Mouse (Mus musculus): ENCODE measurements around the gene Trio.

The Trio gene

DNA sequence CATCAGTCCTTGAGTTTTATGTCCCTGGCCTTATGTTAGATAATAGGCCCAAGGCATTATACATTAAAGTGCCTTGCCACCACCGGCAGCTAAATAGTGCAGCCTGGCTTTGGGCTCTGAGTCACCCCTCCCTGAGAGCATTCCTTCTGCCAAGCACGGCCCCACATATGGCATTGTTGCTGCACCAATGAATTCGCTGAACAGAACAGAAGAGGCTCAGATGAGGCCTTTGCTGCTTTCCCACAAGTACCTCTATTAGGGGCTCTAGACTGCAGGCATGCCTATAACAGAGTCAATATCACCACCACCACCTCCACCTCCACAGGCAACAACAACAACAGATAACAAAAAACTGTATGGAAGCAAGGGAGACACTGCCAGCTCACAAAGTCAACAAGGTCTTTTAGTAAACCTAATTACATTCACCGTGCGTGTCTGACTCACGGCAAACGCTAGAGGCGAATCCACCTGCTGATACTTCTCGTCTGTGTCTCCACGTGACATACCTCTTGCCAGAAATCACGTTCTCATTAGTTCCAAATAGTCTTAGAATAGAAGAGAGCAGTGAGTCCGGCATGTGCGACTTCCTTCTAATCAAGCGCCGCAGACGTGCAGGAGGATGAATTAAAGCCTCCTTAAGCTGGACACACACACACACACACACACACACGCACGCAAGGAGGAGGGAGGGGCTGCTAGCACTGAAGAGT is 82.0 kb downstream of the Trio start:
- peak in 1 of 2 experiments; percentile 40 for DNase-seq

DNA sequence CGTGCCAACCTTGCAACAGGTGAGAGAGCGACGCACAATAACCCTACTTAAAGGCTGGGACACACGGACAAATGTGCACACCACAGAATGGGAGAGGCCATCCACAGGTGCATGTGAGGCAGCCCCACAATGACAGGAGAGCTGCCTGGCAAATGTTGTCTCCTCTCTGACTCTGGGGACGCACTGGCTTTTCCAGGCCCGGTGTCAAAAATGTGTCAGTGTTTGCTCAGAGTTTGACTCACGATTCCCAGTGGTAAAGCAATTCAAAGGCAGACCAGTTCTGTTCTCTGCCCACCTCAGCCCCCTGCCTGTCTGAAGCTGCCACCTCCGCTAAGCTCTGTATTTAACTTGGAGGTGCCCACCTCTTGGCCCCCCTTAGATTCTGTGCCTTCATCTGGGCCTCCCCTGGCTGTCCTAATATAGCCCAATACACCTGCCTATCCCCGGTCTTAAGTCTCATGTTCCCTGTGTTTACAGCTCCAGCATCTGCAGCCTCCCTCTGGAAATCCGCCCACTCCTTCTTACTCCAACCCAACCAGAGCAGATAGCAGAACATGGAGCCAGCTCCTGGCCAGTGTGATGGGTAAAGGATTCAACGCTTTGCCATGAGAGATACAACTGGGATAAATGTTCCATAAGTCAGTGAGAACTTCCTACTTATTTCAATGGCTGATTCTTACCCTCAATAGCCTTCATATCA is 83.3 kb downstream of the Trio start:
- no peak for DNase-seq

DNA sequence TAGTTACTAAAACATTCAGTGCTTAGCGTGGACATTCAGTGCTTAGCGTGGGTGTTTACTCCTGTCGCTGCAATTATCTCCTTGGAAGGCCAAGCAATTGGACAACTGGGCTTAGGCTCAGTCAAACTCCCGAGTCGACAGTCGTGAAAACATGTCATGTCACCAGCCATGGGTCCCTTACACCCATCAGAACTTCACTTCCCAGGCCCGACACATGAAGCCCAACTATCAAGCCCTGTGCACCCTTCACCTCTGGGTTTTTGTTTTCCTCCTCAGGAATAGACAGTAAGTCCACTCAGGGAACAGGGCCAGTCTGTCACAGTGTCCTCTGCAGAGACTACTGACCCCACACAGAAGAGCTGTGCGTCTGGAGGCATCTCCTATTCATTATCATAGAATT is 84.2 kb downstream of the Trio start:
- DNase-seq = no peak

DNA sequence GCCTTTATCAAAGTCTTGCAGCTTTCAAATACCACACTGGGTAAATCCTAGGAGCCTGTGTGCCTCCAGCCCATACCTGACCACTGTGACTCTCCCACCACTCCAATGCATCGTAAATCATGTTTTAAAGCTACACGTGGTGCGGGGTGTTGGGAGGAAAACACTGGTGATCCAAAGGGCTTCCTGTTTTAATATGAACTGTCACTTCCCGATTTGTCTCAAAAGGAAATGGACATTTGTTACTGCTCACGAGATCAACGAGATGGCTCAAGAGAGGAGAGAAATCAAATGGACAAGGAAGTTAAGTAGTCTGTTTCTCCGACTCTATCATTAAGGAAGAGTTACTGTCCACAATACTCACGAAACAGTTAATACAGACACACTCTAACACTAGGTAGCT is 84.6 kb downstream of the Trio start:
- no peak for DNase-seq

- DNase-seq = no peak
Measured at GRCm38 (mm10) chr15:27940032-27940431, 85.6 kb downstream of the Trio start.

DNA sequence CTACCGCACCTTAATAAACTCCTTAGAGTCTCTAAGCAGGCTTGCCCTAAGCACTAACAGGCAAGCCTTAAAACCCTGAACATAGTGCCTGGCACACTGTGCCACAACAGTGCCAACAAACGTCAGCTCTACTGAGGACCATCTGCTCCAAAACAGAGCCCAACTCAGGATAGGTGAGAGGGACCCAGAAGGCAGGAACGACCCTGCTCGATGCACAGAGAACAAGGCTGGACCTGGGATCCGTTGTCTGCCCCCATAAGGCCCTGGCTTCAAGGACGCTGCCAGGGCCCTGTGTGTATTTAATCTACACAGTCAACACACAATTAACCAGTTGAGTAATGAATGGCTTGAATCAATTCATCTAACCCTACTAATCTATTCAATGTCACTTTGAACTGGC is 86.8 kb downstream of the Trio start:
- DNase-seq = no peak

DNA sequence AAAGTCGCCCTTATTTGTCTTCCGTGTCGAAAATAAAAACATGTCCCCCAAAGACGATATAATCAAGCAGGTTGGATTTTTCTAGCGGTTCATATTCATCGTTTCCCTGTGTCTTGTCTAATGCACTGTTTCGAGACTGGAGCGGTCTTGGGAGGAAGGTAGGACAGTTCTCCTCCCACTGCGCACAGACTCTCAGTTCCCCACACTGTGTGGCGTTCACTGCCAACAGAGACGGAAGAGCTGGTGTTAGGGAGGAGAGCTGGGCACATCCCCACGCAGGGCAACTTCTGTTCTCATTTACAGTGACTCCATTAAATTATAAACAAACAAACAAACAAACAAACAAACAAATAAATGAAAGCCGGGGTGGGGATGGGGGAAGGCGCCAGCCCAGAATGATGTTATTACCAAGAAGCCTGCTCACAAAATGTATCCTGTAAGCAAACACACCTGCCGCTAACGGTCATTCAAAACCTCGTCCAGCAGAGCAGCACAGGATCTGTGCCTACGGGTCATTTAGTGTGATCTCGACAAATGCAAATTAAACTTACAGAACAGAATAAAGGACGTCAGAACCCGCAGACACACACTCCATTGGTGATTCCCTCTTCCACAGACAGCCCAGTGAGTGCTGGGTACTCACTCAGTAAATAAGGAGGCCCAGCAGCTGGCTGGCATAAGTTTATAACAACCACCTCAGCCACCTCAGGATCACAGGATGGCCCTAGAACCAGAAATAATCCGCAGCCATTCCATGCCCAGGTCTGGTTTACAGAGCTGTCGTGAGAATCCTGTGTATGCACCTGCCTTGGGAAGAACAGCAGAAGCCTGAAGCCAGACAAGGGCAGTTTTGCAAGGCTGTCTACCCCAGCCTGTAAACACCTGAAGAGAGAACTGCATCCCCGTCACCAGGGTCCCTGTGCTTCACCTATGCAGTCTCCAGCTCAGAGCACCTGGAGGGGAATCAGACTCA is 87.5 kb downstream of the Trio start:
- no peak for DNase-seq

DNA sequence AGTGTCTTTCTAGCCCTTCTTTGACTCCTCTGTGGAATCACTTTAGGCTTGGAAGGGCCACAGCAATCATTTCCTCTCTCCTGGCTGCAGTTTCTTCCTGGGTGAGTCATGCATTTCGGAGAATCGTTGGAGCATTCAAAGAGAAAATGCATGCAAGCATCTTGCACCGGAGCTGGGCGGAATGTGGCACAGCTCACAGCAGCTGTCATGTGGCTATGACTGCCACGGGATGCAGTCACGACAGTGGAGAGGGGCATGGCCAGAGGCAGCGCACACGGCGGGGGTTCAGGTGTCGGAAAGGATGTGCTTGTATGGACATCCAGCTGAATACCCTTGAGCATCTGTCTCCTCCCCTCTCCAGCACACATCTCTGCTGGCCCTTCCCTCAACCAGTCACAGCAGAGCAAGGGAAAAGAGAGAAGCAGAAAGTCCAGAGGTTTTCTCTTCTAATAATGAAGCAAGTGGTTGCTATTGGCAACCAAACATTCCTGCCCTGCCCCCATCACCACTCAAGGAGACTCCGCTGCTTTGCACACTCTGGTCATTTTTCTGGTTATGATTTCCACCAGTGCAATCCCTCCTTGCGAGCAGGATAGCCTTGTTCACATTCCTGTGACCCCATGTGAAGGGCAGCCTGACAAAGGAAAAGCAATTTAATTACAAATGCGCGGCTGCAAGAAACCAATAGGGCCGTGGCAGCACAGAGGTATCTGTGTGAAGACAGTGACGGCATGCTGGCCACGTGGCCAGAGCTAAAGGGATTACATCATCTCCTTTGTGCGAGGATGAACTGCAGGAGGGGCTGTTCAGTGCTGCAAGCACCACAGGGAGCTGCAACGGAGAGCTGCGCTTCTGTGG is 88.4 kb downstream of the Trio start:
- peak; percentile 49 to 60 for DNase-seq

DNA sequence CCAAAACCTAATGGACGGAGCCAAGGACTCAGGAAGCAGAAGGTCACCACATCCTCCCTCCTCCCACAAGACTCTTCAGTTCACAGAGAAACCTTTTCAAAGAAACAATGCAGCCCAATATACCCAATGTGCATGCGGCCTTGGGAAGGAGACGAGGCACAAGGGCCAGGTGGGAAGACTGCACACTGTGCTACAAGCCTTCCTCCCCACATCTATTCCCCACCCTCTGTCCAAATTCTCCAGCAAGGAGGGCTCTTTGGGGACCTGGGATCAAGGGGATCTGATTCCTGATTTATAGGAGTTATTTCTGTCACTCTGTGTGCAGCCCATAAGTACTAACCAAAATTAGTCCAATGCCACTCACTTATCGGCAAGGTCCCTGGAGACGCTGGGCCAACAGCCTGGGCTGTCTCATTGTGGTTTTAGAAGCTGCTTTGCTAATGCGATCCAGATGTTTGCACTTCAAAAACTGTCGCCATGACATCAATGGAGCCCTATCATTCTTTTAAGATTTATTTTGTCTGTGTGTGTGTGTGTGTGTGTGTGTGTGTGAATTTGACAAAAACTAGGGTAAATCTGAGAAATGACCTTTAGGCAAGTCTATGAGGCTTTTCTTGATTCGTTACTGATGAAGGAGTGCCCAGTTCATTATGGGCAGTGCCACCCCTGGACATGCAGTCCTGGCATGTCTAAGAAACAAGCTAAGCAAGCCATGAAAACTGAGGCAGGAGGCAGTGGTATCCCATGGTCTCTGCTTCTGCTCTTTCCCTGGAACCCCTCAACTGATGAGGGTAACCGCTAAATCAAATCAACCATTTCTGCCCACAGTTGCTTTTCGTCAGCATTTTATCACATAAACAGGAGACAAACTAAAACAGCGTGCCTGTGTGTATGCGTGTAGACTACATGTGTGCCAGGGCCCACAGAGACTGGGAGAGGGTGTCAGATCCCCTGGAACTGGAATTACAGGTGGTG is 89.6 kb downstream of the Trio start:
- no peak for DNase-seq

GRCm38 (mm10) chr15:27933270-27933669 is 92.4 kb downstream of the Trio start:
- no peak for DNase-seq

GRCm38 (mm10) chr15:27931891-27932290 is 93.8 kb downstream of the Trio start:
- no peak for DNase-seq

DNA sequence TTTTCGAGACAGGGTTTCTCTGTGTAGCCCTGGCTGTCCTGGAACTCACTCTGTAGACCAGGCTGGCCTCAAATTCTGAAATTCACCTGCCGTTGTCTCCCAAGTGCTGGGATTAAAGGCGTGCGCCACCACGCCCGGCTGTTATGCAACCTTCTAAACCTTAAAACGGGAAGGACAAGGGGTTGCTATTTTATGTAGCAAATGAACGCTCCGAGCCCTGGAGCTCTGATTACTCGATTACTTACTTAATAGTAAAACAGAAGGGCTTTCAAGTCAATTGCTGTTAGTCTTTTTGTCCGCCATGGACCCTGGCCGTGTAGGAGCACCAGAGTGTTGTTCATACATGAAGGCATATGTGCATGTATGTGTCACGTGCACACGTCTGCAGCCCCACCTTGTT is 94.2 kb downstream of the Trio start:
- DNase-seq = no peak

GRCm38 (mm10) chr15:27927614-27928013 is 98.0 kb downstream of the Trio start:
- no peak for DNase-seq

- DNase-seq = no peak
Measured at GRCm38 (mm10) chr15:27926941-27927340, 98.7 kb downstream of the Trio start.

DNA sequence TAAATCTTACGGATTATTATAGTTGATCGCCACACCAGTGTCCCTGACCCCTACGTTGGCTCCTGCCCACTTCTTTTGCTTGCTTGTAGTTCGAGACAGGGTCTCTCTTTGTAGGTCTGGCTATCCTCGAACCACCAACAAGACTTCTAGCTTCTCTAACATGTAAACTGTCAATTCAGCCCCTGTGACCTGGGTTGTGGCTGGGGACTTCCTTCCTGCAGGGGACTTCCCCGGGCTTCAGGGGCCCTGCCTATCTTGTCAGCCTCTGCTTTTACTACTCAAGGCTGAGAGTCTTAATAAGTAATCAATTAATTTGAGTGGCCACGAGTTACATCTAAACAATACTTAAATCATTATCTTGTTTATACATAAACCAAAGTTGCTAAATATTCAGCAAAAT is 99.2 kb downstream of the Trio start:
- DNase-seq = no peak

DNA sequence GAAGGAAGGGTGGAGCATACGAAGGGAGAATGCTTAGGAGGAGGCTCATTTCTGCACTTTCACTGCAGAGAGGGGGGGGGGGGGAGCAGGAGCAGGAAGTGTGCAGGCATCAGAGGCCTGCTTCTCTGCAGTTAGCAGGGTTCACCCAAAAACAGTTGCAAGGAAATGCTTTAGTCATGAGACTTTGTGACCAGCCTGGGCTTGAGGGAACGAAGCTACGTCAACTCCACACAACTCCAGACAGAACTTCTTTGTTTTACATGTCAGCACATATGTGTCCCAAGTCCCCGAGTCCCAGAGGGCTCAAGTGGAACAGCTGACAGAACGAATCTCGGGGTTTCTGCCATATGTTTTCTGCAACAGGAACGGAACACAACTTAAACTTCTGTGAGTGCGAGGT is 99.8 kb downstream of the Trio start:
- no peak for DNase-seq

- no peak for DNase-seq
Measured at GRCm38 (mm10) chr15:27925004-27925635, 100.5 kb downstream of the Trio start.

GRCm38 (mm10) chr15:27923987-27924341 is 101.7 kb downstream of the Trio start:
- no peak for DNase-seq

GRCm38 (mm10) chr15:27923280-27923986 is 102.2 kb downstream of the Trio start:
- DNase-seq = peak; percentile 83 to 85

DNA sequence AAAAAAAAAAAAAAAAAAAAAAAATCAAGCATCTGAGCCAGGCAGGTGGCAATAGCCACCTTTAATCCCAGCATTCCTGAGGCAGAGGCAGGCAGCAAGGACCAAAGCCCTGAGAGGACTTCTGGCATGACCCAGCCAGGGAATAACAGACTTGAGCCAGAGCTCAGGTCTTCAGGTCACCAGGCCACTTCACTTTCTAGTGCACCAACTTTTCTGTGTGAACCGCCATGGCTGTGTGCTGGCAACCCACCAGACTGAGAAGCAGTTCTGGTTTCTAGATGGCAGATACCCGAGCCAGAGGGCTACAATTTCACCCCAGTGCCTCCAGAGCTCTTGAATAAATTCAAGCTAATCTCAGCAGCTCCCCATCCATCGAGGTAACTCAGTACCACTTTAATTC is 104.9 kb downstream of the Trio start:
- DNase-seq = no peak

Data from lung, postnatal 4 days (tissue).